Mouse (Mus musculus) kidney, adult 18-20 months (tissue): ENCODE measurements around the gene Gm17364.
"Not testable (repeated sequence)": the region's sequence is repeated elsewhere in the genome, so short reads cannot be mapped to it uniquely, and the experiment has no call there.

Experiments
- DNase-seq: peaks from one replicate; pipeline ENCODE4 v3.0.0; 2021

Gene Gm17364

GRCm38 (mm10) chr13:41273927-41274650, at the start of gene Gm17364:
TSS of gene Gm17364 (minus strand) at chr13:41273977.
- no peak for DNase-seq

GRCm38 (mm10) chr13:41321433-41321832, 47.7 kb upstream of the Gm17364 start:
- no peak for DNase-seq

GRCm38 (mm10) chr13:41320749-41321148, 47.0 kb upstream of the Gm17364 start:
- no peak for DNase-seq

GRCm38 (mm10) chr13:41302716-41303115, 28.9 kb upstream of the Gm17364 start:
- peak; percentile 90 for DNase-seq

- DNase-seq = no peak
These were observed 26.3 kb upstream of the Gm17364 start for GRCm38 (mm10) chr13:41300037-41300436.

GRCm38 (mm10) chr13:41298996-41299395, 25.2 kb upstream of the Gm17364 start:
- DNase-seq = no peak

- DNase-seq = no peak
These were observed 24.8 kb upstream of the Gm17364 start for GRCm38 (mm10) chr13:41298533-41298932.

GRCm38 (mm10) chr13:41296396-41296795, 22.6 kb upstream of the Gm17364 start:
- no peak for DNase-seq

- DNase-seq = no peak
These were observed 22.1 kb upstream of the Gm17364 start for GRCm38 (mm10) chr13:41295886-41296285.

- DNase-seq = no peak
These were observed 19.8 kb upstream of the Gm17364 start for GRCm38 (mm10) chr13:41293595-41293994.

GRCm38 (mm10) chr13:41291466-41291974, 17.7 kb upstream of the Gm17364 start:
- no peak for DNase-seq

GRCm38 (mm10) chr13:41286285-41286684, 12.5 kb upstream of the Gm17364 start:
- DNase-seq = no peak

- no peak for DNase-seq
These were observed 11.7 kb upstream of the Gm17364 start for GRCm38 (mm10) chr13:41285448-41285847.

- DNase-seq = peak; percentile 75
These were observed 9.5 kb upstream of the Gm17364 start for GRCm38 (mm10) chr13:41283256-41283655.

- DNase-seq = no peak
These were observed 6.9 kb upstream of the Gm17364 start for GRCm38 (mm10) chr13:41280696-41281095.

- no peak for DNase-seq
These were observed 5.9 kb downstream of the Gm17364 start for GRCm38 (mm10) chr13:41267827-41268408.

GRCm38 (mm10) chr13:41263304-41264006, 10.3 kb downstream of the Gm17364 start:
- DNase-seq = no peak

GRCm38 (mm10) chr13:41261617-41262016, 12.2 kb downstream of the Gm17364 start:
- DNase-seq = not testable (repeated sequence)

GRCm38 (mm10) chr13:41257851-41258250, 15.9 kb downstream of the Gm17364 start:
- no peak for DNase-seq

- no peak for DNase-seq
These were observed 16.8 kb downstream of the Gm17364 start for GRCm38 (mm10) chr13:41256962-41257361.

- no peak for DNase-seq
These were observed 17.7 kb downstream of the Gm17364 start for GRCm38 (mm10) chr13:41256126-41256525.

- DNase-seq = no peak
These were observed 21.0 kb downstream of the Gm17364 start for GRCm38 (mm10) chr13:41252736-41253135.

- DNase-seq = no peak
These were observed 21.6 kb downstream of the Gm17364 start for GRCm38 (mm10) chr13:41252141-41252540.

GRCm38 (mm10) chr13:41251667-41252066, 22.1 kb downstream of the Gm17364 start:
- no peak for DNase-seq
